Comparison of ENCODE assay signal across 31 mouse cellular contexts in the genomic region with DNA sequence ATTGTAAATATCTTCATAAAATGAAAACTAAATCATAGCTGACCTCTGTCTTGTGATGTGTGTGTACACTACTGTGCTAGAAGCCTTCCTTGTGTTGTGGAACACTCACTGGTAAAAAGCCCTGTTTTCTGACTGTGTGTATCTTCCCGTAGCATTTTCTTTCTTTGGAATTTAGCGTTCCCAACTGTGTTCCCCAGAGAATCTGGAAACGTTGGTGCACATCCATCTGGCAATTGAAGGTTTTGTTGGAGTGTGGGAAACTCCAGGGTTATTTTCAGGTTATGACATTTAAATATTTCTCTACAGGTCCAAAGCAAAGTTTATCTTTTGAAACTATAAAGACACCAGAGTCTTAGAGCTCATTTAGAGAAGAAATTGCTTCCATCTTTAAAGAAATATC. TPM values are rescaled to one million over a fixed set of nuclear protein-coding genes. Genes with fewer than 3 reads are reported as not detected.
A peak's percentile ranks its signal among the peaks of the same experiment; 100 is the strongest.
DNase-seq lines count a peak whose midpoint lies in the region; ATAC-seq and TF ChIP-seq lines count a peak whose summit lies in the region.
"Had no signal": no experiment of that assay in that cellular context is flagged by ENCODE, and none has a peak within 500 bp of the region (broad histone marks: within the 10 kb centered on the region; RNA-seq: fewer than 3 reads in every experiment).

No protein-coding gene starts in this region.

- H3K4me3 ChIP-seq in heart, postnatal 0 days (ENCODE audit: low read depth, low read length), result no peak overlapping the region
- H3K4me3 ChIP-seq: embryonic facial prominence, embryonic 10.5 days; embryonic facial prominence, embryonic 15.5 days; forebrain, embryonic 12.5 days; hindbrain, embryonic 13.5 days; liver, embryonic 12.5 days; midbrain, embryonic 15.5 days; neural tube, embryonic 15.5 days; stomach, embryonic 15.5 days had no signal

- TF ChIP-seq EP300 in heart, postnatal 0 days (IDR thresholded peaks at IDR 0.05; ENCODE audit: low read depth), result no peak

- no peak overlapping the region for H3K27ac ChIP-seq in heart, postnatal 0 days (ENCODE audit: low read depth)
- H3K27ac ChIP-seq: embryonic facial prominence, embryonic 10.5 days; embryonic facial prominence, embryonic 15.5 days; forebrain, embryonic 12.5 days; hindbrain, embryonic 13.5 days; kidney, postnatal 0 days; liver, embryonic 12.5 days; macrophage; midbrain, embryonic 15.5 days; neural tube, embryonic 15.5 days; stomach, embryonic 15.5 days had no signal

- 47% methylated on average over 3 of the region's 3 CpGs for WGBS in heart, postnatal 0 days

- ATAC-seq in heart, postnatal 0 days (ENCODE audit: insufficient read depth, low read depth), result no peak
- ATAC-seq: intestine, embryonic 16.5 days; liver, embryonic 12.5 days; liver, postnatal 0 days; lung, postnatal 0 days; midbrain, embryonic 15.5 days; Patski had no signal

- no peaks in the 10 kb centered on the region for H3K9me3 ChIP-seq in heart, postnatal 0 days (replicated peaks; ENCODE audit: control insufficient read depth, low read length)
- H3K9me3 ChIP-seq: embryonic facial prominence, embryonic 10.5 days; embryonic facial prominence, embryonic 15.5 days; forebrain, embryonic 12.5 days; hindbrain, embryonic 13.5 days; liver, embryonic 12.5 days; midbrain, embryonic 15.5 days; neural tube, embryonic 15.5 days; stomach, embryonic 15.5 days had no signal

- no peaks in the 10 kb centered on the region for H3K4me1 ChIP-seq in heart, postnatal 0 days (ENCODE audit: control insufficient read depth, insufficient read depth)
- H3K4me1 ChIP-seq: forebrain, embryonic 12.5 days; hindbrain, embryonic 13.5 days; midbrain, embryonic 15.5 days; neural tube, embryonic 15.5 days had no signal

- no peak overlapping the region for H3K9ac ChIP-seq in heart, postnatal 0 days (replicated peaks; ENCODE audit: low read depth, low read length)
- H3K9ac ChIP-seq: embryonic facial prominence, embryonic 15.5 days; forebrain, embryonic 12.5 days; hindbrain, embryonic 13.5 days; liver, embryonic 12.5 days; liver, postnatal 0 days; midbrain, embryonic 15.5 days; neural tube, embryonic 15.5 days; stomach, embryonic 15.5 days had no signal

- peak; percentile 88 for DNase-seq in heart, adult 11 months
- no peak for DNase-seq in heart, postnatal 10 days
- DNase-seq in heart, postnatal 0 days (ENCODE audit: low spot score), result peak; percentile 4
- no peak for DNase-seq in heart, postnatal 14 days
- DNase-seq in adipocyte (ENCODE audit: low spot score), result peak; percentile 81
- peak; percentile 27 for DNase-seq in gastrocnemius, postnatal 14 days
- no peak for DNase-seq in cerebellum, postnatal 36 days
- DNase-seq: adrenal gland, postnatal 25 days; cerebellum, adult 2 months; cerebellum, postnatal 14 days; kidney, adult 8-10 months; kidney, postnatal 4 days; layer of hippocampus, adult 9-11 months; left cerebral cortex, postnatal 4 days; liver, postnatal 0 days; retina, postnatal 1 day; right cerebral cortex, postnatal 14 days had no signal

- intact Hi-C loops in heart, postnatal 10 days (cut with DNase I), result no loop called here
- intact Hi-C loops in heart, postnatal 14 days (cut with DNase I), result no loop called here
- intact Hi-C loops in gastrocnemius, postnatal 14 days (cut with DNase I; ENCODE audit: low total_unique reads), result no loop called here

- TF ChIP-seq CTCF in heart, postnatal 0 days (IDR thresholded peaks at IDR 0.05; ENCODE audit: low read depth), result no peak

- no peaks in the 10 kb centered on the region for H3K27me3 ChIP-seq in heart, postnatal 0 days (ENCODE audit: control insufficient read depth, insufficient read depth, low read length)
- H3K27me3 ChIP-seq: embryonic facial prominence, embryonic 15.5 days; forebrain, embryonic 12.5 days; hindbrain, embryonic 13.5 days; midbrain, embryonic 15.5 days; neural tube, embryonic 15.5 days; Patski; stomach, embryonic 15.5 days had no signal

- H3K36me3 ChIP-seq in heart, postnatal 0 days (replicated peaks; ENCODE audit: control insufficient read depth, insufficient read depth, low read length), result no peaks in the 10 kb centered on the region
- H3K36me3 ChIP-seq: embryonic facial prominence, embryonic 10.5 days; embryonic facial prominence, embryonic 15.5 days; forebrain, embryonic 12.5 days; hindbrain, embryonic 13.5 days; liver, embryonic 12.5 days; midbrain, embryonic 15.5 days; neural tube, embryonic 15.5 days; stomach, embryonic 15.5 days had no signal

- no peak overlapping the region for H3K4me2 ChIP-seq in heart, postnatal 0 days (ENCODE audit: low read depth, low read length)
- H3K4me2 ChIP-seq: embryonic facial prominence, embryonic 15.5 days; forebrain, embryonic 12.5 days; heart, embryonic 11.5 days; hindbrain, embryonic 13.5 days; liver, embryonic 12.5 days; midbrain, embryonic 15.5 days; neural tube, embryonic 15.5 days; stomach, embryonic 15.5 days had no signal

RNA-seq across cellular contexts. Expression of gene Arhgap29, which starts 43.2 kb away (rescaled TPM):
- total RNA-seq in heart, postnatal 10 days (2021), result 100 to 1,000 TPM in 1 of 2 experiments, 10 to 100 TPM in 1; 93.7 to 109 TPM
- 79.4 and 80.9 TPM in 2 replicates for total RNA-seq in heart, postnatal 0 days (2014; rRNA removed; ENCODE audit: low replicate concordance)
- 28.5 and 29.5 TPM in 2 replicates for polyA plus RNA-seq in heart, postnatal 0 days (2015; fragmentation: Nextera tagmentation; extraction: Ambion mirVana)
- 10 to 100 TPM; 71.1 to 72.6 TPM for total RNA-seq in heart, postnatal 14 days (2021)
- 10 to 100 TPM; 27.2 to 29.6 TPM for total RNA-seq in gastrocnemius, postnatal 14 days (2021)

Comparison
In these comparisons a context has a peak if more than half of its experiments do, and no peak if none do; other contexts are left out.
1. DNase-seq: peak in heart, adult 11 months (single experiment), heart, postnatal 0 days (single experiment), adipocyte (single experiment) and gastrocnemius, postnatal 14 days (single experiment); none in heart, postnatal 10 days (0 of 2), heart, postnatal 14 days (0 of 2) and cerebellum, postnatal 36 days (0 of 2).